Mouse (Mus musculus): Measurements from ENCODE around the gene Hsd11b2. TPM values are rescaled to one million over a fixed set of nuclear protein-coding genes. Genes with fewer than 3 reads are reported as not detected.

The Hsd11b2 gene
- polyA plus RNA-seq, 1 experiment: 0.90 TPM

- DNase-seq: no peak
- no peak overlapping the region for H3K27ac ChIP-seq (ENCODE audit: control insufficient read depth, insufficient read depth, low read length)
- no peak overlapping the region for H3K4me3 ChIP-seq (ENCODE audit: control insufficient read depth, insufficient read depth, low read length)
- TF ChIP-seq POLR2A (IDR thresholded peaks at IDR 0.05; ENCODE audit: control insufficient read depth, extremely low read depth, insufficient read depth, low read length, poor library complexity) (no peak), CTCF (IDR thresholded peaks at IDR 0.05; ENCODE audit: borderline replicate concordance, control insufficient read depth, extremely low read depth, insufficient read depth, low read length, poor library complexity) (no peak)
- H3K36me3 ChIP-seq (ENCODE audit: control insufficient read depth, insufficient read depth, low read length): peaks cover 10% of the 10 kb centered on the region; the same call in 1 of the 2 replicates
- WGBS: 91% methylated on average over 2 of the region's 2 CpGs
- no peaks in the 10 kb centered on the region for H3K27me3 ChIP-seq (ENCODE audit: control insufficient read depth, insufficient read depth, low read length)
- H3K4me1 ChIP-seq (replicated peaks; ENCODE audit: control insufficient read depth, insufficient read depth, low read length): no peaks in the 10 kb centered on the region
These were observed 8.6 kb downstream of the Hsd11b2 start for GRCm38 (mm10) chr8:105527110-105527509.

- H3K4me1 ChIP-seq (replicated peaks; ENCODE audit: control insufficient read depth, insufficient read depth, low read length): no peaks in the 10 kb centered on the region
- H3K27ac ChIP-seq (ENCODE audit: control insufficient read depth, insufficient read depth, low read length): no peak overlapping the region
- DNase-seq: no peak
- no peak overlapping the region for H3K4me3 ChIP-seq (ENCODE audit: control insufficient read depth, insufficient read depth, low read length)
- WGBS: 93% methylated on average over 1 of the region's 1 CpGs
- H3K27me3 ChIP-seq (ENCODE audit: control insufficient read depth, insufficient read depth, low read length): no peaks in the 10 kb centered on the region
- peaks cover 10% of the 10 kb centered on the region; the same call in 1 of the 2 replicates for H3K36me3 ChIP-seq (ENCODE audit: control insufficient read depth, insufficient read depth, low read length)
- TF ChIP-seq POLR2A (IDR thresholded peaks at IDR 0.05; ENCODE audit: control insufficient read depth, extremely low read depth, insufficient read depth, low read length, poor library complexity) (no peak), CTCF (IDR thresholded peaks at IDR 0.05; ENCODE audit: borderline replicate concordance, control insufficient read depth, extremely low read depth, insufficient read depth, low read length, poor library complexity) (no peak)
These were observed 9.7 kb downstream of the Hsd11b2 start for GRCm38 (mm10) chr8:105528206-105528605.

- 96% methylated on average over 3 of the region's 3 CpGs for WGBS
- TF ChIP-seq CTCF (IDR thresholded peaks at IDR 0.05; ENCODE audit: borderline replicate concordance, control insufficient read depth, extremely low read depth, insufficient read depth, low read length, poor library complexity) (no peak), POLR2A (IDR thresholded peaks at IDR 0.05; ENCODE audit: control insufficient read depth, extremely low read depth, insufficient read depth, low read length, poor library complexity) (no peak)
- Histone ChIP-seq H3K36me3 (ENCODE audit: control insufficient read depth, insufficient read depth, low read length) (peaks cover 10% of the 10 kb centered on the region; the same call in 1 of the 2 replicates), H3K27ac (ENCODE audit: control insufficient read depth, insufficient read depth, low read length) (no peak overlapping the region), H3K4me1 (replicated peaks; ENCODE audit: control insufficient read depth, insufficient read depth, low read length) (no peaks in the 10 kb centered on the region), H3K4me3 (ENCODE audit: control insufficient read depth, insufficient read depth, low read length) (no peak overlapping the region), H3K27me3 (ENCODE audit: control insufficient read depth, insufficient read depth, low read length) (no peaks in the 10 kb centered on the region)
- DNase-seq: no peak
These were observed 10.7 kb downstream of the Hsd11b2 start for GRCm38 (mm10) chr8:105529271-105529670.

DNA sequence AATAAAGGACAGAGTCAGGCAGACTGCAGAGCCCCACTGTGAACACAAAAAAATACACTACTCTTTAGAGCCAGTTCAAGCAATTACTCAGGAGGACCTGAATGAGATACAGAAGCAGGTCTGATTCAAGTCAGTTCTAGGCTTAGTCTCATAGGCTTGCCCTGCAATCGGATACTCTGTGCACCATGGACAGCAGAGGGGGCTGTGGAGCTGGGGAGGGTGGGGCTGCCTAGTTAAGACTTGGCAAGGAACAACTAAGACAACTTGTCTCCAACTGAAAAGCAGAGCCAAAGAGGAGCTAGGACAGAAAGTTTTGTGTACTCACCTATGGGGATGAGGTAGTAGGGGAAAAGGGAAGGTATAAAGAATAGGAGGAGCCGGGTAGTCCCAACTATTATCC is 13.2 kb downstream of the Hsd11b2 start:
- WGBS: 76% methylated on average over 2 of the region's 2 CpGs
- no peaks in the 10 kb centered on the region for H3K27me3 ChIP-seq (ENCODE audit: control insufficient read depth, insufficient read depth, low read length)
- no peaks in the 10 kb centered on the region for H3K4me1 ChIP-seq (replicated peaks; ENCODE audit: control insufficient read depth, insufficient read depth, low read length)
- H3K4me3 ChIP-seq (ENCODE audit: control insufficient read depth, insufficient read depth, low read length): no peak overlapping the region
- no peak overlapping the region for H3K27ac ChIP-seq (ENCODE audit: control insufficient read depth, insufficient read depth, low read length)
- H3K36me3 ChIP-seq (ENCODE audit: control insufficient read depth, insufficient read depth, low read length): peaks cover 18% of the 10 kb centered on the region; the same call in 1 of the 2 replicates
- peak; percentile 61 for DNase-seq
- TF ChIP-seq POLR2A (IDR thresholded peaks at IDR 0.05; ENCODE audit: control insufficient read depth, extremely low read depth, insufficient read depth, low read length, poor library complexity) (no peak), CTCF (IDR thresholded peaks at IDR 0.05; ENCODE audit: borderline replicate concordance, control insufficient read depth, extremely low read depth, insufficient read depth, low read length, poor library complexity) (no peak)

DNA sequence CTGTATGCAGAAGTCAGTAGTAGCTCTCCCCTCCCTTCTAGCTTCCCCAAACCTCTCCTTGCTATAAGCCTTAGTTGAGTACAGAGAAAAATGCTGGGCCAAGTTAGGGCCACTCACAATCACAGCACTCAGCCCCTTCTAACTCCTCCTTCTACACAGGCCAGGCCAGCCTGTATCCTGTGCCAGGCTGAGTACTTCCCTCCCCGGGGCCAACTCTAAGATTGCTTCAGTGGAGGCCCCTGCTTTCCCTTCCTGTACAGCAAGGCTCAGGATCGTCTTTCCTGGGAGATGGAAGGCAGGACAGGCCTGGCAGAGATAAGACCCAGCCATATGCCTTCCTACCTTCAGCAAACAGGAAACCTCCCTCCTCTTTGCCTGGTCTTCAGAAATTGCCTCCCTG is 14.9 kb downstream of the Hsd11b2 start:
- Histone ChIP-seq H3K36me3 (ENCODE audit: control insufficient read depth, insufficient read depth, low read length) (peaks cover 32% of the 10 kb centered on the region; the same call in 1 of the 2 replicates), H3K27ac (ENCODE audit: control insufficient read depth, insufficient read depth, low read length) (no peak overlapping the region), H3K4me1 (replicated peaks; ENCODE audit: control insufficient read depth, insufficient read depth, low read length) (no peaks in the 10 kb centered on the region), H3K27me3 (ENCODE audit: control insufficient read depth, insufficient read depth, low read length) (no peaks in the 10 kb centered on the region), H3K4me3 (ENCODE audit: control insufficient read depth, insufficient read depth, low read length) (no peak overlapping the region)
- DNase-seq: no peak
- WGBS: 44% methylated on average over 2 of the region's 2 CpGs
- TF ChIP-seq POLR2A (IDR thresholded peaks at IDR 0.05; ENCODE audit: control insufficient read depth, extremely low read depth, insufficient read depth, low read length, poor library complexity): no peak
- no peak for TF ChIP-seq CTCF (IDR thresholded peaks at IDR 0.05; ENCODE audit: borderline replicate concordance, control insufficient read depth, extremely low read depth, insufficient read depth, low read length, poor library complexity)

- H3K4me3 ChIP-seq (ENCODE audit: control insufficient read depth, insufficient read depth, low read length): no peak overlapping the region
- H3K4me1 ChIP-seq (replicated peaks; ENCODE audit: control insufficient read depth, insufficient read depth, low read length): no peaks in the 10 kb centered on the region
- TF ChIP-seq CTCF (IDR thresholded peaks at IDR 0.05; ENCODE audit: borderline replicate concordance, control insufficient read depth, extremely low read depth, insufficient read depth, low read length, poor library complexity) (peak; percentile 57; the same call in 1 of the 2 replicates), POLR2A (IDR thresholded peaks at IDR 0.05; ENCODE audit: control insufficient read depth, extremely low read depth, insufficient read depth, low read length, poor library complexity) (no peak)
- peak; percentile 81 for DNase-seq
- no peaks in the 10 kb centered on the region for H3K27me3 ChIP-seq (ENCODE audit: control insufficient read depth, insufficient read depth, low read length)
- H3K36me3 ChIP-seq (ENCODE audit: control insufficient read depth, insufficient read depth, low read length): peaks cover 37% of the 10 kb centered on the region; the same call in 1 of the 2 replicates
- no peak overlapping the region for H3K27ac ChIP-seq (ENCODE audit: control insufficient read depth, insufficient read depth, low read length)
- 8% methylated on average over 1 of the region's 1 CpGs for WGBS
These were observed 15.4 kb downstream of the Hsd11b2 start for GRCm38 (mm10) chr8:105533892-105534329.

- no peak for DNase-seq
- Histone ChIP-seq H3K4me3 (ENCODE audit: control insufficient read depth, insufficient read depth, low read length) (no peak overlapping the region), H3K36me3 (ENCODE audit: control insufficient read depth, insufficient read depth, low read length) (peaks cover 29% of the 10 kb centered on the region; the same call in 1 of the 2 replicates), H3K27ac (ENCODE audit: control insufficient read depth, insufficient read depth, low read length) (no peak overlapping the region), H3K27me3 (ENCODE audit: control insufficient read depth, insufficient read depth, low read length) (no peaks in the 10 kb centered on the region), H3K4me1 (replicated peaks; ENCODE audit: control insufficient read depth, insufficient read depth, low read length) (no peaks in the 10 kb centered on the region)
- WGBS: 93% methylated on average over 3 of the region's 3 CpGs
- TF ChIP-seq CTCF (IDR thresholded peaks at IDR 0.05; ENCODE audit: borderline replicate concordance, control insufficient read depth, extremely low read depth, insufficient read depth, low read length, poor library complexity) (no peak), POLR2A (IDR thresholded peaks at IDR 0.05; ENCODE audit: control insufficient read depth, extremely low read depth, insufficient read depth, low read length, poor library complexity) (no peak)
These were observed 18.0 kb downstream of the Hsd11b2 start for GRCm38 (mm10) chr8:105536546-105536945.

All from thymus, adult 2 months (tissue).